Mouse (Mus musculus): ENCODE measurements at regions not wholly inside any gene's neighbourhood (a gene's known extent, or its start where the extent isn't known, plus 50 kb on each side); places are given as distances from the start of the nearest gene placed in this dataset.

DNA sequence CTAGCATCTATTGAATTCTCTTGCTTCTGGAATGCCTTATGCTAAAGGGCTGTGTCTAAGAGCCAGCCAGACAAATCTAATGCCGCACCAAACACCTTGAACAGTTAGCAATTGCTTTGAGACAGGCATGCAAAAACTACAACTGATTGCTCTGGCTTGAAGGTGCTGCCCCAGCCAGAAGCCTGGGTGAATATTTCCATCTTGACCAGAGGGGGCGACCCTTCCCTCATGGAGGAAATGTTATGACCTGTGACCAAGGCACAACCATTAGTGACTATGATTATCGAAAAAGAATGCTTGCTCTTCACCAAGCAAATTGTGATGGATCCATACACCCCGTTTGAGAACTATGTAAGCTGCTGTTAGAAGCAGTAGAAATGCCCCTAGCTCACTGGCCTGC is 445.9 kb upstream of the Etaa1 start:
- Histone ChIP-seq H3K9me3 (no peaks in the 10 kb centered on the region), H3K9ac (no peak overlapping the region), H3K27ac (replicated peaks) (no peak overlapping the region), H3K4me2 (no peak overlapping the region), H3K4me1 (no peaks in the 10 kb centered on the region), H3K27me3 (replicated peaks) (no peaks in the 10 kb centered on the region), H3K36me3 (no peaks in the 10 kb centered on the region), H3K4me3 (no peak overlapping the region)
- no peak for ATAC-seq (ENCODE audit: extremely low read depth, insufficient number of reproducible peaks, low FRiP score, low TSS enrichment)
- WGBS: 61% methylated on average over 4 of the region's 4 CpGs

DNA sequence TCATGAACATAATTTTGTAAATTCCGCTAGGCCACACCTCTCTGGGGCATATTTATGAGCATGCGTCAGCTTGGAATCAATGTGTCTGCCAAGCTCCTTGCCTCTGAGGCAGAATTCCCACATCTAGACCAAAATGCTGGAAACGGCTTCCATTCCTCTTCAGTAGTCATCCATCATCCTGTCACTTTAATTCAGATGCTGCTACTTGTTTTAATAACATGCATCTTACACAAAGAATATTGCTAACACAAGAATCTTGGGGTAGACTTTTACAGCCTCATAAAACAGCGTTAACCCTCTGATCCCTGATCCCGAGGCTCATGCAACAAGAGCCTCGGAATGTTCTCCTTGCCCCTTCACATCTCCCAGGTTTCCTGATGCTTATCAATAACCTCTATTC is 442.7 kb upstream of the Etaa1 start:
- no peaks in the 10 kb centered on the region for H3K4me1 ChIP-seq
- no peak overlapping the region for H3K9ac ChIP-seq
- ATAC-seq (ENCODE audit: extremely low read depth, insufficient number of reproducible peaks, low FRiP score, low TSS enrichment): no peak
- no peak overlapping the region for H3K27ac ChIP-seq (replicated peaks)
- no peak overlapping the region for H3K4me2 ChIP-seq
- no peaks in the 10 kb centered on the region for H3K27me3 ChIP-seq (replicated peaks)
- no peak overlapping the region for H3K4me3 ChIP-seq
- WGBS: 74% methylated on average over 6 of the region's 6 CpGs
- H3K36me3 ChIP-seq: no peaks in the 10 kb centered on the region
- no peaks in the 10 kb centered on the region for H3K9me3 ChIP-seq

DNA sequence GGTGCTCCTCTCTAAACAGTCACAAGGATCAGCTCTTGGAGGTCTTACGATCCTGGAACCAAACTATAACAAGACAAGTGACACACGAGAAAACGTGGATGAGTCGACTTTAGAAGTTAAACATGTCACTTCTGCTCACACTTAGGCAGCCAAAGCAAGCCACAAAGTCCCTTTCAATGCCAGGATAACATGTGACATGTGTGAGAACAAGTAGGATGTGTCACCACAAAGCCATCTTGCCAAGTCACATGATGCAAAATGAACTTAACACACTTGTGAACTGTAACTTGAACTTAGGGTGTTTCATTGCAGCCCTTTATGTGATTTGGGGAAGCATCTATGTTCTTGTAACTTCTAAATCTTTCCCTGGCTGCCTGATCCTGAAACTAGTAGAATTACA is 442.0 kb upstream of the Etaa1 start:
- Histone ChIP-seq H3K27ac (replicated peaks) (no peak overlapping the region), H3K27me3 (replicated peaks) (no peaks in the 10 kb centered on the region), H3K4me2 (no peak overlapping the region), H3K9ac (no peak overlapping the region), H3K4me1 (no peaks in the 10 kb centered on the region), H3K36me3 (no peaks in the 10 kb centered on the region), H3K9me3 (no peaks in the 10 kb centered on the region), H3K4me3 (no peak overlapping the region)
- 70% methylated on average over 4 of the region's 4 CpGs for WGBS
- ATAC-seq (ENCODE audit: extremely low read depth, insufficient number of reproducible peaks, low FRiP score, low TSS enrichment): no peak

DNA sequence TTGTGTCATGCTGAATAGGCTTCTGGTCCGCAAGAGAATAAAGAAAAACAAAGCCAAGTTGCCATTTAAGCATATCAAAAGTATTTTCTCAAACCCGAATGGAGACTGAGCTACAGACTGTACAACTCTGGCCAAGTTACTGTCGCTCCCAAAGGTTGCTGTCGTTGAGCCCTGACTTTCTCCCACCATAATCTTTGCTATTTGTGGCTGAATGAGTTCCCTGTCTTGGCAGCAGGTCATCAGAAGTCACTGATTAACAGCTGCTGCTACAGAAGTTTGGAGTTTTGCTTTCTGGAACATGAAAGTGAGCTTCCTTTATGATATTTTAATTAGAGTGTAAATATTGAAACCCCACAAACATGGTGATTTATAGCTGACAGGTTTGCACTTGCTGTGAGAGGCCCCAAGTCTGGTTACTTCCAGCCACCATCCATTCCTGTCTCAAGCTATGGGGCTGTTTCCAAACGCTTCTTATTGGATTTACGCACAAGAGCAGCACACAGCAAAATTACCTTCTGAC is 419.2 kb upstream of the Etaa1 start:
- Histone ChIP-seq H3K9me3 (no peaks in the 10 kb centered on the region), H3K4me2 (no peak overlapping the region), H3K36me3 (no peaks in the 10 kb centered on the region), H3K4me3 (no peak overlapping the region), H3K9ac (no peak overlapping the region), H3K27ac (replicated peaks) (no peak overlapping the region), H3K27me3 (replicated peaks) (no peaks in the 10 kb centered on the region), H3K4me1 (peaks cover 8% of the 10 kb centered on the region; the same call in 1 of the 2 replicates)
- WGBS: 58% methylated on average over 6 of the region's 6 CpGs
- ATAC-seq (ENCODE audit: extremely low read depth, insufficient number of reproducible peaks, low FRiP score, low TSS enrichment): no peak

DNA sequence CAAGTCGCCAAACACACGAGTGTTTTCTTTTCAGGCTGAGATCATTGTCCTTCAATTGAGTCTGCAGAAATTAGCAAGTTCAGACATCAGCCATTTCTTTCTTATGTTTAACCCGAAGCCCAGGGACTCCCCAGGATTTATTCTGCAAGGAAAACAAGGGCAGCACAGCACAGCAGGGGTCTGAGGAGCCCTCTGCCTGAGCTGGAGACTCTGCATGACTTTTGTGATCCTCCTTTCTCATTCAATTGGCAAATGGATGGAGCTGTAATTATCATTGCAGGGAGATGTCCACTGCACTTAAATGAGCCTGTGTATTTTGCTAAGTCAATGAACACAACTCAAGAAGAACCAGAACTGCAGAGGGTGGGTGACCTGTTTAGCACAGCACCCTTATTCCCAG is 417.6 kb upstream of the Etaa1 start:
- no peak overlapping the region for H3K27ac ChIP-seq (replicated peaks)
- H3K4me2 ChIP-seq: no peak overlapping the region
- ATAC-seq (ENCODE audit: extremely low read depth, insufficient number of reproducible peaks, low FRiP score, low TSS enrichment): no peak
- H3K9me3 ChIP-seq: no peaks in the 10 kb centered on the region
- no peaks in the 10 kb centered on the region for H3K36me3 ChIP-seq
- no peaks in the 10 kb centered on the region for H3K27me3 ChIP-seq (replicated peaks)
- H3K4me1 ChIP-seq: peaks cover 8% of the 10 kb centered on the region; the same call in 1 of the 2 replicates
- H3K9ac ChIP-seq: no peak overlapping the region
- H3K4me3 ChIP-seq: no peak overlapping the region
- WGBS: 27% methylated on average over 3 of the region's 3 CpGs

DNA sequence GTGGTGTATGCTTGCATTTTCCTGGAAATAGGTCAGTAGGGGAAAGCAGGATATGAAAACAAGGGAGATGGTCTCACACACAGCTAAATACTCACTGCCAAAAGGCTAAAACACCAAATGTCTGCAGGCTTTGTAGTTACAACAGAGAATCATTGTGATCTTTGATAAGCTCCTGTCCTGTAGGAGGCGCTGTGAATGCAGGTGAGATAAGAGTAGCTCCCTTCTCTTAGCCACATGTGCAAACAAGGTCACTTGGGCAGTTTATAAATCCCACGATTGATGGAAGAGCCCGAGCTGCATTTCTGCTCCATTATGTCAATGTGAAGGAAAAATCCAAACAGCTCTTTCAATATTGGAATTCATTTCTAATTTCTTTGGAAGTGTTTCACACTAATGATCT is 417.2 kb upstream of the Etaa1 start:
- H3K36me3 ChIP-seq: no peaks in the 10 kb centered on the region
- no peak overlapping the region for H3K4me3 ChIP-seq
- ATAC-seq (ENCODE audit: extremely low read depth, insufficient number of reproducible peaks, low FRiP score, low TSS enrichment): no peak
- WGBS: 33% methylated on average over 3 of the region's 3 CpGs
- no peak overlapping the region for H3K4me2 ChIP-seq
- H3K27ac ChIP-seq (replicated peaks): no peak overlapping the region
- peaks cover 8% of the 10 kb centered on the region; the same call in 1 of the 2 replicates for H3K4me1 ChIP-seq
- no peak overlapping the region for H3K9ac ChIP-seq
- H3K27me3 ChIP-seq (replicated peaks): no peaks in the 10 kb centered on the region
- no peaks in the 10 kb centered on the region for H3K9me3 ChIP-seq

DNA sequence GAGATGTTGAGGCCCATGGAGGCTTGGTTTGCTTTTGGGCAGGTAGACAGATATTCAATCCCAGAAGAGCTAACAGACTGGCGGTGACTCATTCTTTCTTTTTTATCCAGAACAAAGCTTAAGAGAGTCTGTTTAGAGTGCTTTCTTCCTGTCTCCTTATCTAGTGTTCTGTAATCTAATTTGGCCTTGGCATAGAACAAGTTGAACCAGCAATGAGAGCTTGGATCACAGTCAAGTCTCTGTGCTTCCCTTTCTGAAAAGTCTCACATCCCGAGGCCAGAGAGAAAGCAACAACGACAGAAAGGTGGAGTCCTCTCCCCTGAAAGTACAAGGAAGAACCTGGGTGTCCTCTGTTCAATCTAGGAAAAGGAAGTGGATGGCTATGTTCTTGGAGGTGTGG is 401.2 kb upstream of the Etaa1 start:
- no peaks in the 10 kb centered on the region for H3K36me3 ChIP-seq
- 17% methylated on average over 3 of the region's 3 CpGs for WGBS
- H3K9me3 ChIP-seq: no peaks in the 10 kb centered on the region
- no peak overlapping the region for H3K4me2 ChIP-seq
- H3K9ac ChIP-seq: no peak overlapping the region
- H3K27ac ChIP-seq (replicated peaks): no peak overlapping the region
- peaks cover 19% of the 10 kb centered on the region for H3K4me1 ChIP-seq
- no peak overlapping the region for H3K4me3 ChIP-seq
- no peaks in the 10 kb centered on the region for H3K27me3 ChIP-seq (replicated peaks)
- ATAC-seq (ENCODE audit: extremely low read depth, insufficient number of reproducible peaks, low FRiP score, low TSS enrichment): no peak

DNA sequence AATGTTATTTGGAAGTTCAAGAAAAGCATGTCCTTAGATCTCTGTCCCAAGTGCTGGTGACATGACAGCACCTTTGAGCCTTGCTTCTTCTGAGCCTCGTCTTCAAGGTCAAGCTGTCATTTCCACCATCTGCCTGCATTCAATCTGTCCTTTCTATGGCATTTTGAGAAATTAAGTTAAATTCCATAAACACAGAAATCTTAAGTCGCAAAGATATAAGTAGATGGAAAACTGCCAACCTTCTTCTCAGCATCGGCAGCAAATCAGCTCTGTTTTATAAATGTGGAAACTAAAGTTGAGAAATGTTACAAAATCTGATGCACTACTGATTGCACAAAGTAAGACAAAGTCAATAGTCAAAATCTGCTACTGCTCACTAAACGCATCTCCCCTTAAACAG is 400.5 kb upstream of the Etaa1 start:
- 66% methylated on average over 4 of the region's 4 CpGs for WGBS
- Histone ChIP-seq H3K27me3 (replicated peaks) (no peaks in the 10 kb centered on the region), H3K9me3 (no peaks in the 10 kb centered on the region)

DNA sequence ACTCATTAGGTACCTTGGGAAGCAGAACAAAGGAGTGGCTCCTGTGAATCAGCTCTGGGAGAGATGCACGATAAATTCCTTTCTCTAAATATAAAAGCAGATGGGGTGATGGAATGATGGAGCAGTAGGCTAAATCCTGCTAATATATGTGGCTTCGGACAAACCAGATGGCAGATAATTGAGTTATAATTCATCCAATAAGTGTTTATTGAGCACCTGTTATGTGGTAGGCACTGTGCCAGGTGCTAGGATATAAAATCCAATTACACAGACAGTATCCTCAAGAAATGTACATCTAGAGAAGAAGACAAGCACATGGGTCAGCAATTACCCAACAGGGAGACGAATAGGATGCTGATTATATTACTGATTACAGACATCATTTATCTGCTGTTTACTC is 394.2 kb upstream of the Etaa1 start:
- no peak overlapping the region for H3K27ac ChIP-seq (replicated peaks)
- no peak overlapping the region for H3K4me2 ChIP-seq
- no peaks in the 10 kb centered on the region for H3K36me3 ChIP-seq
- 78% methylated on average over 3 of the region's 3 CpGs for WGBS
- H3K4me3 ChIP-seq: no peak overlapping the region
- no peak overlapping the region for H3K9ac ChIP-seq
- no peak for ATAC-seq (ENCODE audit: extremely low read depth, insufficient number of reproducible peaks, low FRiP score, low TSS enrichment)
- no peaks in the 10 kb centered on the region for H3K4me1 ChIP-seq
- H3K27me3 ChIP-seq (replicated peaks): no peaks in the 10 kb centered on the region
- H3K9me3 ChIP-seq: no peaks in the 10 kb centered on the region

More for the DNA sequence above, 400.5 kb upstream of the Etaa1 start:
- Histone ChIP-seq H3K4me1 (peaks cover 19% of the 10 kb centered on the region), H3K4me2 (no peak overlapping the region), H3K36me3 (no peaks in the 10 kb centered on the region), H3K9ac (no peak overlapping the region), H3K4me3 (no peak overlapping the region), H3K27ac (replicated peaks) (no peak overlapping the region)
- ATAC-seq (ENCODE audit: extremely low read depth, insufficient number of reproducible peaks, low FRiP score, low TSS enrichment): no peak

DNA sequence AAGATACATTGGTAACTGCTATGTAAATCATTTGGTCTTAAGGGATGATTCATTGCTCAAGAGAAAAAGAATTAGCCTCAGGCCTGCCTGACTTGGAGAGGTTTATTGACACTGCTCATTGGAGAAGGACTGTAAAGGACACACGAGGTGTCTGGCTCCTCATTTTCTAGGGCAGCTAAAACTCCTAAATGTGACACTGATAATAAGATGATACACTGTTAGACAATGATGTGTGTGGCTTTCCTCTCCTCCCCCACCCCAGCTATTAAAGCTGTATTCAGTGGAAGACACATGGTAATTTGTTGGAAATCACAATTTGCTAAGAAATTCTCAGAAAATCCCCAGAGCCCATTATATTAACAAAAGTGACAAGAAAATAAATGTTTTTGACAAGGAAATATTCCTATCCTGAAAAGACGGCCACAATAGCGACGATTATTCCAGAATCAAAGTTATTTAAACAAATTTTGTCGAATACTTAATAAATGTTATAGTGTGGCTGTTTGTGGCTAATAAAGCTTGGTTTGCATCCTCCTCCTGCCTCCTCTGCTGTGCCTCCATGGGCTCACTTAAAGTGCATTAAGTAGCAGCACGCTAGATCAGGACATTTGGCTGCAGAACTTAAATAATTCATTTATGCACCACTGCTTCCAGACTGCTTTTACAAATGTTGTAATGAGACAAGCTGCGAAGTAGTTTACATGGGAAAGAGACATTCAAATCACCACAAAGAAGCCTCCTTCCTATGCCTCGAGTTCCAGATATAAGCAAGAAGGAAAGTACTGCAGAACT is 360.0 kb upstream of the Etaa1 start:
- Histone ChIP-seq H3K4me1 (no peaks in the 10 kb centered on the region), H3K36me3 (no peaks in the 10 kb centered on the region), H3K27me3 (replicated peaks) (no peaks in the 10 kb centered on the region), H3K4me2 (no peak overlapping the region), H3K9ac (no peak overlapping the region), H3K9me3 (peaks cover 4% of the 10 kb centered on the region; the same call in 1 of the 2 replicates), H3K4me3 (no peak overlapping the region), H3K27ac (replicated peaks) (no peak overlapping the region)
- 60% methylated on average over 8 of the region's 8 CpGs for WGBS
- no peak for ATAC-seq (ENCODE audit: extremely low read depth, insufficient number of reproducible peaks, low FRiP score, low TSS enrichment)

DNA sequence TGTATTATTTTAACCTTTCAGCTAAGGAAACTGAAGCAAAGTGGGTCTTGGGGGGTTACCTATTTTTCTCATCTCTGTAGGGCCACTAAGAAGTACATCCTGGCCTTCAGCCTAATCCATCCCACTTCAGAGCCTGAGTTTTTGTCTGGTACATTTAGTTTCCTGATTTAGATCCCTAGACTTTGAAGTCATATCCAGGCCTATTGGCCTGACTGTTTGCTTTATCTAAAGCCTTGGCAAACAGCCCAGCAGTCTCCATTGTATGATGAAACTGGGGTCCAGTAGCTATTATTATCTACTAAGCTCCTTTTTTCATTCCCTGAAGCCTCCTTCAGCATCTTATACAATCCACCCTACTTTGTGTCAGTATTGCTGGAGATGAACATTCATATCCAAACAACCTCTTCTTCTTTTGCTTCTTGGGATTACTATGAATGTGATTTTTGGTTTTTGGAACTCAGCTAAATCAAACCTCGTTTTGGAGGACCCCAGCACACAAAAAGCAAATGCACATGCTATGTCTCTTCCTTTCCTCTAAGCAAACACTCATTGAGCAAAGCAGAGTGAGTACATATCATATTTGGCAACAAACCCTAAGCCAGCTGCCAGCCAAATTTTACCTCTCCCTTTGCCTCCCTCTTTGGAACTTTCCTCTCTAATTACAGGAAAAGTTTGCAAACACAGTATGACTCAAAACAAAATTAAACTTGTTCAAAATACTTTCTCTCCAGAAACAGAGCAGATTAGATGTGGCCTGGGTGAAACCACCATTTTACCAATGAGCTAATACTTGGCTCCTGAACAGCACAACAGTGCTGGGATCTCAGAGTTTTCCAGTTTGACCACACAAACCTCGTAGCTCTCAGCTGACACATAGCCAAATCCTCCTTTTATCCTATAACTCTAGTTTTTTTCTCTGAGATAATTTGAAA is 342.8 kb upstream of the Etaa1 start:
- H3K27me3 ChIP-seq (replicated peaks): no peaks in the 10 kb centered on the region
- no peaks in the 10 kb centered on the region for H3K36me3 ChIP-seq
- ATAC-seq (ENCODE audit: extremely low read depth, insufficient number of reproducible peaks, low FRiP score, low TSS enrichment): peak; percentile 68; the same call in 1 of the 2 replicates
- H3K4me2 ChIP-seq: no peak overlapping the region
- H3K27ac ChIP-seq (replicated peaks): peak overlapping the region; percentile 73
- no peaks in the 10 kb centered on the region for H3K9me3 ChIP-seq
- no peak overlapping the region for H3K9ac ChIP-seq
- 41% methylated on average over 2 of the region's 2 CpGs for WGBS
- no peak overlapping the region for H3K4me3 ChIP-seq
- H3K4me1 ChIP-seq: peaks cover 19% of the 10 kb centered on the region

All from heart, embryonic 13.5 days (tissue).